Mouse (Mus musculus) gastrocnemius, postnatal 36 days (tissue): Measurements from ENCODE around the gene Slc4a10. TPM values are rescaled to one million over a fixed set of nuclear protein-coding genes. Genes with fewer than 3 reads are reported as not detected.

ENCODE experiments used
- DNase-seq, 2 experiments: peaks; one replicate each; pipeline ENCODE4 v3.0.0; 2022
- intact Hi-C: fragments of 180-260 bp; cut with DNase I; formaldehyde crosslinking; loops from one replicate; pipeline ENCODE4 v1.15.1; 2025
- total RNA-seq, 2 experiments: library from RNA; stranded (reverse); gene quantifications; 2 replicates each; pipeline ENCODE4 v1.2.3; 2021

Slc4a10 gene
- total RNA-seq, 2 experiments from 2014 or later: 0.10 to 0.15 TPM

DNA sequence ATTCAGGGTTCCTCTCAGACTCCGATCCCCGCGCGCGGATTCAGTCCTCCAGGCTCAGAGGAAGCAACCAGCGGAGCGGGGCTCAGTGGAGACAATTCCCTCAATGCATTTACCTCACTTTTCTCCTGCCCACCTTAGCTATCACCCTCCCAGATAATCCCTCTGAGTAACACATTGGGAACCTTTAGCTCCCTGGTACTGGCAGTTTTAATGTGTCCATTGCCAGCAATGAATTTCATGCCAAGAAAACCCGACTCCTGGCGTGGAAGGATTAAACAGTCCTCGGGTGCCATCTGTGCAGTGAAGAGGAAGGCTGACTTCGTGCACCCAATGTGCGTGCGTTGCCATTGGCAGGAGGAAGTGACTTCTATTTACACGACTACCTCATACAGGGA, 295.5 kb downstream of the Slc4a10 start:
- intact Hi-C loops: loop anchor here (10.0 kb wide), 1 partner anchor 113 kb away; no protein-coding TSS in a partner anchor
- no peak for DNase-seq

DNA sequence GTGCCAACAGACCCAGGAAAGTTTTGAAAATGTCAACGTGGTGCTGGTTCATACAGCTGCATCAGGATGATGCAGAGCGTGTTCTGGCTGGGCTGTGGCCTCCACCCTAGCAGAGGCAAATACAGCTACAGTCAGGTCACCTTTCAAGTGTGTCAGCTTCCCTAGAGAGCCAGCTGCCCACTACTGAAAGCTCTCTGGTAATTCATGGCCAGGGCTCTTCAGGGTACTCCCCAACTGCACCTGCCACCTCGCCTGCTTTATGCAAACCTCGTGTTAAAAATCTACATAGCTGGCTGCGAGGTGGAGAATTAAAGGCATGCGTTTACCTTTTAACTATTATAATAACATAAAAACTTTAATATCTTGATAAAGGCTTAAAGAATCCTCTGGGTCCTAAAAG, 298.1 kb downstream of the Slc4a10 start:
- no peak for DNase-seq
- intact Hi-C loops: loop anchor here (10.0 kb wide), 1 partner anchor 110 kb away; no protein-coding TSS in a partner anchor

DNA sequence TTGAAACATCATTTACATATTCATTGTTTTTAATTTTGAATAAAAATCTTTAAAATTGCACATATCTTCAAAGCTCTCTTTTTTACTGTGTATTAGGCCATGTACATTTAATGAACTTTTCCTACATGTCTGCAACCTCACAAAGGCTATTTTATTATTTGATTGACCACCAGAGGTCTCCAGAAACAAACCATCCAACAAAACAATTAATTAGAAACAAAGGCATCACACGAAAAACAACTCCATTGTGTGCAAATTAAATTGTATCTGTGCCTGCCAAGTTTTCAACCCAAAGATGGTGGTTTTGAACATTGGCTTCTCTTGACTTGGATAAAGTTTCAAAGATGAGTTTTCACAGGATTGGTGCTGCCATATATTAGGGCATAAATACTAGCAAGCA, 300.5 kb downstream of the Slc4a10 start:
- intact Hi-C loops: loop anchor here (10.0 kb wide), 1 partner anchor 108 kb away; no protein-coding TSS in a partner anchor
- DNase-seq: no peak

DNA sequence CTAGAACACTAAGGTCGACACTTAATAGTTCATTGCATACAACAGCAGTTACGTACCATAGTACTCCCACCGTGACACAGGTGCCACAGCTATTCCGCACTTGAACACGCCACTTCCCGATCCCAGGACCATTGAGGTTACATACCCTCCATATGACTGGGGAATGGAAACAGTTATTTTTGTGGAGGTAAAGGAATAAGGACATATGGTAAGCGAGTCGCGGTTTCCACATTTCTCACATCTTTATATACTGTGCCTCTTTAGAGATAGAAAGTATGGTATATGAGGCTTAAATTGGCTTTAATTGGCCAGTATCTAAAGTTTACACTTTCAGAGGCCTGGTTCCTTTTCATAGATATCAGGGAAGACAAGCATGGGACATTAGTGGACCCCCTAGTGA, 301.5 kb downstream of the Slc4a10 start:
- no peak for DNase-seq
- intact Hi-C loops: loop anchor here (10.0 kb wide), 1 partner anchor 107 kb away; no protein-coding TSS in a partner anchor

DNA sequence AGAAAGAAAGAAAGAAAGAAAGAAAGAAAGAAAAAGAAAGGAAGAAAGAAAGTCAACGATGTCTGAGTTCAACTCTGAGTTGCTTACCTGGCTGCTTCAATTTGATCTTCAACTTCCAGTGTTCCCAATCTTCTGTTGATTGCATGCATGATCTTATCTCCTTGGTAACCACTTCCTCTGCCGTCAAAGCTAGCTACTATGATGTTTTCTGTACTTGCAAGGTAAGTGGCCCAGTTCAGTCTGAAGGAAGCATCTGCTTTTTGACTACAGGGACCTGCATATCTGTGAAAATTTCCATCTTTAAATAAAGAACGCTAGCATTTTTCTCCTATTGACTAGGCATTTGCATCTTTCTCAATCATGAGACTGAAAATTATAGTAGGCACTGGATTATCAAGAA, 305.8 kb downstream of the Slc4a10 start:
- no peak for DNase-seq
- intact Hi-C loops: no loop called here

DNA sequence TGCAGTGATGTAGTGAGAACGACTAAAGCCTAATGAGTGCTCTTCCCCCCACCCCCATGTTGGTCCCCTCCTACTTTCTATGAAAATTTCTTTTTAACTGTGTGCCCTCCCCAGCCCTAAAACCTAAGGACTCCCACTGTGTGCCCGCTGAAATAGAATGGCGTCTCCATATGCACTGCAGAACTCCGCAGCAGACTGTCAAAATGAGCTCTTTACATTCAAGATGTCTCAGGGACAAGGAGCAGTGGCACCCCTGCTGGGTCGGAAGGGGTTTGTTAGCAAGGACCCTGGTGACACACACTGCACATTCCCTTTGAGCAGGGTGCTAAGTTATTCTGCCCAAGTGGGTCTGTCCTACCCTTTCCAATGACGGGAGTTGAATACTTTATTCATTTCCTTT, 309.5 kb downstream of the Slc4a10 start:
- intact Hi-C loops: no loop called here
- DNase-seq: no peak

DNA sequence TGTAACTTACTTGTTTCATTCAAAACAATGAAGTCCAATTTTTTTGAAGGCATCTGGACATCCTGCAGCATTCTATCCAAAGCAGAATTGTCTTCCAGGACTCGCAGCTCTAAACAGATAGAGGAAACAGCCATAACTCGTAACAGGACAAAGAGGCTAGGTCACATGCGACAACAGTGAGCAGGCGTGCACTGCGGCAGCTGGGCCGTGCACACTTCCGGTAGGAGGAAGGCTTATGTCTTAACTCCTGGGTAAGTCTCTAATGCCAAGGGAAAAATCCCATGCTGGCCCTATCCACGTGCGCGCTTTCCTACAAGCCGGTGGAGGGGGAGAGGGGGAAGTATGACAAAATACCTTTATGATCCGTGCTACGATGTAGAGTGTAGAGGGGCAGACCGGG, 310.3 kb downstream of the Slc4a10 start:
- no peak for DNase-seq
- intact Hi-C loops: no loop called here

DNA sequence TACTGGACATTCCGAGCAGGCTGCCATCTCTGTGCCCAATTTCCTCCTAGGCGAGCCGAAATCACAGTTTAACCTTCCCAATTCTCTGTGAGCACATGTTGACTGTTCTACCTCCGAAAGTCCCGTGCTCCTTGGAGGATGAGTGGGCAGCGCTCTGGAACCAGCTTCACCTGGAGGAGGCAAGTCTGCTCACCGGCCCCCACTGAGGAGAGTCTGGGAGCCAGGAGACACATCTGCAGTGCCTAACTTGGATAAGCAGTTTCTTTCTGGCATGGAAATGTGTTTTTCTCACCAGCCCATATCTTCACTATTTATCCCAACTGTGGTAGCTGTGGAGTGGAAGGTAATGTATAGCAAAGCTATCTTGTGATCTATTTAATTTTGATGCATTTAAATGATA, 311.0 kb downstream of the Slc4a10 start:
- intact Hi-C loops: no loop called here

DNA sequence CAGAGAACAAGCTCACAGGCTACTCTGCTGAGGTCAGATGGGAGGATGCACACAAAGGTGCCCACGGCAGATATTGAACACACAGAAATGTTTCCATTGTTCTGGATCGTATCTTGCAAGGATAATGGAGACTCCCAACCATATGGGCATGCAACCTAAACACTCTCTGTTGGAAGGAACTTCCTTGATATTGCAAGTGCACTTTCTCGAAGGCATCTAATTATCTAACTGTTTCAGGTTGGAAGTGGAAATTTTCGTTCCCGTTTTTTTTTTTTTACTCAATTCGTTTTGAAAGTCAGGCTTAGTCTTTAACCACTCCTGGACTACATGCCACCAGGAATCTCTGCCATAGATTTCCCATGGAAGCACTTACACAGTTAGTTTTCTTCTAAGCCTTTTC, 314.6 kb downstream of the Slc4a10 start:
- intact Hi-C loops: no loop called here
- no peak for DNase-seq

More for the DNA sequence above, 311.0 kb downstream of the Slc4a10 start:
- no peak for DNase-seq

DNA sequence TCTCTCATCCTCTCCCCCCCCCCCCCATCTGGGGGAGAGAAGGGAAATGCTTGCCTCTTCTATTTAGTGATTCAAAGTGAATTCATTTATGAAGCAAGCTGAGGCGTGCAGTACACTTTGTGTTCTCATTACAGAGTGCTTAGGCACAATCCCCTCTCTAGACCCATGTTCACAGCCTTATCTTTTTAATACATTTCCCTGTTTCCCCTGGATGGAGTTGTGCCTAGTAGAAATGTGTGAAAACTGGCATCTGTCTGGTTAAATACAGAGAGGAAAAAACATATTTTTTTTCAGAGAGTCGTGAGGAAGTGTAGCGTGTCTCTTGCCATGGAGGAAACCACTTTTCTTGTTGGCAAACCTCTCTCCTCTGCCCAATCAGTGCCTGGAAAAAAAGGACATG, 315.3 kb downstream of the Slc4a10 start:
- intact Hi-C loops: no loop called here
- DNase-seq: no peak

DNA sequence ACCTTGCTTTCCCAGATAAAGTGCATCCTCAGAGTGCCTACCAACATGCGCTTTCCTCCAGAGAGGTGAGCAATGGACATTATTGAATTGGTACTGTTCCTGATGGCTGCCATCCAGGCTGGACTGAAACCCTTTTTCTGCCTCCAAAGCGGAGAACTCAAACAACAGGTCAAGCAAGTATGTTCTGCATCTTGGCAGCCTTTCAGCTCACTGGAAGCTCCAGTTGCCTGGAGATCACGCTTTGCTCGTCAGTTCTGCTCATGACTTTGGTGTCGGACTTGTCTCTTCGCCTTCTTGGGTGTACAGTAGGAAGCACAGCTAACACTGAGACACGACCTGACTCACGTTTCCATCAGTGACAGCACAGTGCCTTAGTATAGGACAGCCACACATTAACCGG, 315.9 kb downstream of the Slc4a10 start:
- intact Hi-C loops: no loop called here
- DNase-seq: no peak

DNA sequence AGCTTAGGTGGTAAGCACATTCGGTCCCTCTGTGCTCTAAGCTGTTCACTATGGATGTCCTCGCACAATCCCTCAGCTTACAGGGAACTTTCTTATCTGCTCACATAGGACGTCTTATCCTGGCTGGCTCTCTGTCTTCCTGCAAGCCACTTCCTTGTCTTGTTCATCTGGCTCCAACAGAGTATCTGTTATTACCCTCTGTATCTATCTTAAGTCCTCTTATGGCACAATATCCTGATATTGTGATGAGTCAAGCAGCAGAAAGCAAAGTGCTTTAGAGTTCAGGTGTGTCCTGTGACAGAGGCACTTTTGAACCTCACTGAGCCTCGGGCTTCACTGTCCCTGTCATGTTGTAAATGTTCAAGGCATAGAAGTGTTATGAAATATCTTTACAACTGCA, 317.3 kb downstream of the Slc4a10 start:
- DNase-seq: no peak
- intact Hi-C loops: no loop called here

DNA sequence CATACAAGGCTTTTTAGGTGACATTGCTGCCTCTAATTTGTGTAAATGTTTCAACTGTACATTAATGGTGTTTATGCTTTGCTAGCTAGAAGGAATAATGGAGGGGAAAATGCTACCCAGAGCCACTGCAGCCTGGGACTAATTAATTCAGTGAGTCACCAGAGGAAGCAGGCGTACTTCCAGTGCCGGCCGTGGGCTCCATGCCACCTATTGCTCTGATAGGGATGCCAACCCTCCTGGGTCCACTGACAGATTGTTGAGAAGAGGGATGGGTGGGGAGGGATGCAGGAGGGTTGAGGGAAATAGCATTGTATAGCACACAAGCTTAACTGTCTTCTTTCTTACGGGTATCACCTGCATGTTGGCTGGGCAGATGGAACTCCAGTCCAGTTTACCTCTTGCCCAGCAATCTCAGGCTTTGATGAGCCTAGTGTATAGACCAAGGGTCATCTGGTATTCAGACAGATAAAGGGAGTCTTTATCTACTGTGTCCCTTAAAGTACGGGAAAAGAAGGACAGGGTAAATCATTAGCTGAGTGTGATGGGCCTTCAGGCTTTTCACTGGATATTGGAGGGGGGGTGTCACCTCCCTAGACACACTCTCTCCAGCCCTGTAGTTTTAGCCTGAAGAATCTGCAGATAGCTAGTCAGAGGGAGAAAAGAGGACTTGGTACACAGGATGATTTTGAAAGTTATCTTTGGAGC, 322.2 kb downstream of the Slc4a10 start:
- no peak for DNase-seq
- intact Hi-C loops: no loop called here

DNA sequence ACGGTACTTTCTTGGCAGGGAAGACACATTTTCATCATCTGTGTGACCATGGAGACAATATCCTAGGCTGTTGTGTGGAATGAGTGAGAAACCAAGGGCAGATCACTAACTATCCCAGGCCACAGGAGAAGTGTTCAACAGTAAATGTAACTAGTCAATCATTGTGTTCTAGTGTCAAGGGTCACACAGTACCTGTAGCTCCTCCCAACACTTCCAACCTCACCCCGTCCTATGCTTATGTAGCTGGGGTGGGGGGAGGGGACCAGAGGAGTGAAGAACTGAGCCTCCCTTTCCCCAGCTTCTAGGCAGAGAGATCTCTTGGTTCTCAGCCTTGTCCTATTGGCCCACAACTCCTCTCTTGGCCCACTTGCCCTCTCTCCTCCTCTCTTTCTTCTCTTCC, 323.8 kb downstream of the Slc4a10 start:
- no peak for DNase-seq
- intact Hi-C loops: no loop called here

DNA sequence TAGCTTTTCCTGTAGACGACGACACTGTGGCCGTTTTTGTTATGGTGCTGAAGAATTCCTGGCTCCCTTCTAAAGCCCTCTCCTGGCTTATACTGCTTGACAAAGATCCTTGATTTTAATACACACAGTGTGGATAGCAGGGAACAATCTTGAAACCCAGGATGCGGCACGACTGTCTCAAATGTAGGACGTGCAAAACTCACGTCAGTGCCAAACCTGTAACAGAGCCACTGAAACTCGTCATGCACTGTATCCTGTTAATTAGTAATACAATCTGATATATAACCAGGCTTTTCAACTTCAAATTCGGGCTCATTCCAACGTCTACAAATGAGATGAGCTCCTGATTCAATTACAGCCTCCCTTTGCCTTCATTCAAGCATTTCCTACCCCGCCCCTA, 327.4 kb downstream of the Slc4a10 start:
- intact Hi-C loops: no loop called here
- no peak for DNase-seq

Other genes starting within 250 kb of the Slc4a10 start
- gene Tbr1, start 243.5 kb upstream of the Slc4a10 start, total RNA-seq: not detected